Mouse (Mus musculus): ENCODE measurements around the gene Ccdc82. TPM values are rescaled to one million over a fixed set of nuclear protein-coding genes. Genes with fewer than 3 reads are reported as not detected.

Gene Ccdc82
- polyA plus RNA-seq, 1 experiment from 2014 or later = 5.2 TPM

GRCm38 (mm10) chr9:13319566-13319965 lies 72.8 kb downstream of the Ccdc82 start:
- no peak for ATAC-seq
- H3K9ac ChIP-seq (ENCODE audit: low read depth, low read length) = no peak overlapping the region
- TF ChIP-seq CTCF (IDR thresholded peaks at IDR 0.05; ENCODE audit: low read depth) = no peak
- no peaks in the 10 kb centered on the region for H3K9me3 ChIP-seq (ENCODE audit: control insufficient read depth)
- H3K4me3 ChIP-seq (ENCODE audit: low read depth, low read length) = no peak overlapping the region
- no peaks in the 10 kb centered on the region for H3K27me3 ChIP-seq (replicated peaks; ENCODE audit: control insufficient read depth, insufficient read depth, low read length)
- H3K4me1 ChIP-seq (replicated peaks; ENCODE audit: control insufficient read depth, insufficient read depth, low read length) = no peaks in the 10 kb centered on the region
- WGBS = 93% methylated on average over 2 of the region's 2 CpGs
- no peak overlapping the region for H3K27ac ChIP-seq (ENCODE audit: low read depth, low read length)
- H3K4me2 ChIP-seq (replicated peaks; ENCODE audit: low read depth) = no peak overlapping the region
- no peaks in the 10 kb centered on the region for H3K36me3 ChIP-seq (ENCODE audit: control insufficient read depth, insufficient read depth)

GRCm38 (mm10) chr9:13320800-13321364 lies 74.1 kb downstream of the Ccdc82 start:
- no peak for TF ChIP-seq CTCF (IDR thresholded peaks at IDR 0.05; ENCODE audit: low read depth)
- H3K27me3 ChIP-seq (replicated peaks; ENCODE audit: control insufficient read depth, insufficient read depth, low read length) = no peaks in the 10 kb centered on the region
- H3K9ac ChIP-seq (ENCODE audit: low read depth, low read length) = no peak overlapping the region
- ATAC-seq = no peak
- no peak overlapping the region for H3K27ac ChIP-seq (ENCODE audit: low read depth, low read length)
- no peak overlapping the region for H3K4me3 ChIP-seq (ENCODE audit: low read depth, low read length)
- WGBS = 79% methylated on average over 5 of the region's 5 CpGs
- H3K9me3 ChIP-seq (ENCODE audit: control insufficient read depth) = no peaks in the 10 kb centered on the region
- H3K4me2 ChIP-seq (replicated peaks; ENCODE audit: low read depth) = no peak overlapping the region
- H3K36me3 ChIP-seq (ENCODE audit: control insufficient read depth, insufficient read depth) = no peaks in the 10 kb centered on the region
- H3K4me1 ChIP-seq (replicated peaks; ENCODE audit: control insufficient read depth, insufficient read depth, low read length) = no peaks in the 10 kb centered on the region

- Histone ChIP-seq H3K9ac (ENCODE audit: low read depth, low read length) (no peak overlapping the region), H3K27ac (ENCODE audit: low read depth, low read length) (no peak overlapping the region), H3K27me3 (replicated peaks; ENCODE audit: control insufficient read depth, insufficient read depth, low read length) (no peaks in the 10 kb centered on the region), H3K4me3 (ENCODE audit: low read depth, low read length) (no peak overlapping the region), H3K4me1 (replicated peaks; ENCODE audit: control insufficient read depth, insufficient read depth, low read length) (no peaks in the 10 kb centered on the region), H3K4me2 (replicated peaks; ENCODE audit: low read depth) (no peak overlapping the region), H3K9me3 (ENCODE audit: control insufficient read depth) (no peaks in the 10 kb centered on the region), H3K36me3 (ENCODE audit: control insufficient read depth, insufficient read depth) (no peaks in the 10 kb centered on the region)
- no peak for TF ChIP-seq CTCF (IDR thresholded peaks at IDR 0.05; ENCODE audit: low read depth)
- no peak for ATAC-seq
- 66% methylated on average over 2 of the region's 2 CpGs for WGBS
These were observed 76.3 kb downstream of the Ccdc82 start for GRCm38 (mm10) chr9:13323074-13323473.

- Histone ChIP-seq H3K4me1 (replicated peaks; ENCODE audit: control insufficient read depth, insufficient read depth, low read length) (no peaks in the 10 kb centered on the region), H3K27ac (ENCODE audit: low read depth, low read length) (no peak overlapping the region), H3K27me3 (replicated peaks; ENCODE audit: control insufficient read depth, insufficient read depth, low read length) (no peaks in the 10 kb centered on the region), H3K4me2 (replicated peaks; ENCODE audit: low read depth) (no peak overlapping the region), H3K4me3 (ENCODE audit: low read depth, low read length) (no peak overlapping the region), H3K9me3 (ENCODE audit: control insufficient read depth) (no peaks in the 10 kb centered on the region), H3K9ac (ENCODE audit: low read depth, low read length) (no peak overlapping the region), H3K36me3 (ENCODE audit: control insufficient read depth, insufficient read depth) (no peaks in the 10 kb centered on the region)
- no peak for TF ChIP-seq CTCF (IDR thresholded peaks at IDR 0.05; ENCODE audit: low read depth)
- 8% methylated on average over 1 of the region's 1 CpGs for WGBS
- ATAC-seq = no peak
These were observed 76.9 kb downstream of the Ccdc82 start for GRCm38 (mm10) chr9:13323612-13324011.

Other genes starting within 250 kb of the Ccdc82 start
- gene Jrkl, start 1.1 kb upstream of the Ccdc82 start, polyA plus RNA-seq (2015; fragmentation: Nextera tagmentation; extraction: Ambion mirVana) = 6.9 and 7.0 TPM in 2 replicates
- gene Maml2, start 51.0 kb downstream of the Ccdc82 start, polyA plus RNA-seq (2015; fragmentation: Nextera tagmentation; extraction: Ambion mirVana) = 3.1 and 3.4 TPM in 2 replicates
- gene Gm17571, start 199.8 kb downstream of the Ccdc82 start, polyA plus RNA-seq (2015; fragmentation: Nextera tagmentation; extraction: Ambion mirVana) = not detected in 2 replicates